Mouse (Mus musculus) neural tube, embryonic 15.5 days (tissue): Measurements from ENCODE around the gene B4galnt2. TPM values are rescaled to one million over a fixed set of nuclear protein-coding genes. Genes with fewer than 3 reads are reported as not detected.
"Not testable (repeated sequence)": the region's sequence is repeated elsewhere in the genome, so short reads cannot be mapped to it uniquely, and the experiment has no call there.

Source experiments
- ATAC-seq: fragments of 200-750 bp; cut with Nextera tagmentation; 2 replicates; pipeline ENCODE4 v1.8.0; 2017; ENCODE audit warnings: mild to moderate bottlenecking, moderate TSS enrichment, moderate library complexity; ENCODE audit not compliant: low FRiP score
- H3K27ac ChIP-seq: fragments of 300-500 bp; sonication (generic); replicated peaks from 2 replicates; pipeline ENCODE4 v1.5.1; 2015; ENCODE audit warnings: mild to moderate bottlenecking, inconsistent platforms
- H3K27me3 ChIP-seq: fragments of 300-500 bp; sonication (generic); replicated peaks from 2 replicates; pipeline ENCODE4 v1.6.1; 2015; ENCODE audit warnings: inconsistent platforms
- H3K36me3 ChIP-seq: fragments of 300-500 bp; sonication (generic); 2 replicates; pipeline ENCODE4 v1.6.1; 2015; ENCODE audit warnings: inconsistent platforms
- H3K4me1 ChIP-seq: fragments of 300-500 bp; sonication (generic); 2 replicates; pipeline ENCODE4 v1.6.1; 2015; ENCODE audit warnings: inconsistent platforms
- H3K4me2 ChIP-seq: fragments of 300-500 bp; sonication (generic); 2 replicates; pipeline ENCODE4 v1.6.1; 2015; ENCODE audit warnings: inconsistent platforms, mild to moderate bottlenecking, moderate library complexity
- H3K4me3 ChIP-seq: fragments of 300-500 bp; sonication (generic); replicated peaks from 2 replicates; pipeline ENCODE4 v1.5.1; 2015; ENCODE audit warnings: mild to moderate bottlenecking, inconsistent platforms
- H3K9ac ChIP-seq: fragments of 300-500 bp; sonication (generic); replicated peaks from 2 replicates; pipeline ENCODE4 v1.6.1; 2015; ENCODE audit warnings: mild to moderate bottlenecking, inconsistent platforms
- H3K9me3 ChIP-seq: fragments of 300-500 bp; sonication (generic); replicated peaks from 2 replicates; pipeline ENCODE4 v1.6.1; 2016; ENCODE audit warnings: inconsistent platforms
- WGBS: fragments of 180-500 bp; shearing (Covaris S2); methylation state at CpG from one replicate; pipeline ENCODE4 v1.1.7; 2015; ENCODE audit warnings: mixed read lengths; 5-methylcytosine and 5-hydroxymethylcytosine counted together
- polyA plus RNA-seq: library from polyadenylated mRNA; unstranded; fragments of >200 nt; fragmentation: Nextera tagmentation; extraction: Ambion mirVana; gene quantifications from 2 replicates; pipeline ENCODE4 v1.2.1, GENCODE M21; 2015

B4galnt2 gene
- polyA plus RNA-seq, 1 experiment from 2014 or later, result not detected

DNA sequence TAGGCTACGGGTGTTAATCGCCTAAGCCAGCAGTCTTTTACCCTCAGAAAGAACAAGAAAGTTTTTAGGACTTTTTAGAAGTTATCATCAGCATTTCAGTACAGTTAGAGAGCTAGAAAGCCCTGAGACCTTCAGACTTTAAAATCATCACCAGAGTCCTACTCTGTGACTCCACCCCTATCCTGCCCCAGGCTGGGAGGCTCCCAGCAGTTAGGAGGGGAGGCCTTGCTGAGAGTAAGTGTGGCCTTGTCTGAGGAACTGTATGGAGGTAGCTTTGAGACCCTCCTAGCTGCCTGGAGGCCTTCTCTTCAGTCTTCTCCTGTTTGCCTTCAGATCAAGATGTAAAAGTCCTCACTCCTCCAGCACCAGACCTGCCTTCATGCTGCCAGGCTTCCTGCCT lies 9.5 kb upstream of the B4galnt2 start:
- Histone ChIP-seq H3K4me2 (no peak overlapping the region), H3K27ac (no peak overlapping the region), H3K27me3 (peaks cover 23% of the 10 kb centered on the region), H3K9ac (no peak overlapping the region), H3K9me3 (no peaks in the 10 kb centered on the region), H3K4me3 (no peak overlapping the region), H3K36me3 (no peaks in the 10 kb centered on the region), H3K4me1 (no peaks in the 10 kb centered on the region)
- 13% methylated on average over 2 of the region's 2 CpGs for WGBS
- ATAC-seq, result no peak

DNA sequence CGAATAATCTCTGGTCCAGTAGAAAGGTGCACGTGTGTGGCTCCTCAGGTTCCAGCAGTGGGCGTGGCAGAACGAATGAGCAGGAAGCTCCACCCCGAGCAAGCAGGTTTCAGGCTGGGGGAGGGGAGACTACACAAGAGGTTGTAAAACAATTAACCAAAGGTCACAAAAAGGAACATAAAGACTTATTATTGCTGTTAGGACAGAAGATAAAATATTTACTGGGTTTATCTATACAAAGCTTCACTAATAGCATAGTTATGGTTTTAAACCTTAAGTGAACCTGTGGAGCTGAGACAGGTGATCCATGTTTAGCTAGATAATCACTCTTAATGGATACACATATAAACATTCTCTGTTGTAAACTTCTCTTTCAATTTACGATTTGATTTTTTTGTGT lies 8.8 kb upstream of the B4galnt2 start:
- H3K27me3 ChIP-seq, result peaks cover 28% of the 10 kb centered on the region
- not testable (repeated sequence) for H3K27ac ChIP-seq, H3K4me1 ChIP-seq, H3K36me3 ChIP-seq, H3K4me3 ChIP-seq, H3K4me2 ChIP-seq, H3K9me3 ChIP-seq, H3K9ac ChIP-seq, ATAC-seq
- WGBS, result 0% methylated on average over 4 of the region's 6 CpGs

DNA sequence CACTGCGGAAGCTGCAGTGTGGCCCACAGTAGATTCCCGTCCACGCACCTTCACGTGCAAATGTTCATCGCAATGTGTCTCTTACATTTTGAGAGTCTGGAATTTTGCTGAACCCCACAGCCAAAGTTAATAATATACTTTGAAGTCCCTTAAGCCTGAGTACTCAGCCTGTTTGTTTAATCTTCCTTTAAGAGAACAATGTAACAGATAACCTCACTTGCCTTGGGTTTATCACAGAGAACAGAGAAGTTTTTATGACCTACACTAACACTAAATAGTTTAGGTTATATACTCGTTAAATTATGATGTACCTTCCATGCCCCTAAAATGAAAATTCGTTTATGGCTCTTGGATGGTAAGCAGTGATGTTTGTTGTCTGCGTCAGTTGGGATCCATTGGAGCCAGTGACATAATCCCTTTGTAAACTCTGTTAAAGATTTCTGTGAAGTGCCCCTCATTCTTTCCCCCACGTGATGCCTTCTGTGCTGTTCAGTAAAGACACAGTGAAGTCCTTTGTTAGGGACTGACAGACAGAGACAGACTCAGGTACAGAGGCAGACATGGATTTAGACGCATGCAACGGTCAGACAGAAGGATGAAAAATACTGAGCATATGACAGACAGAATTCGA lies 7.4 kb upstream of the B4galnt2 start:
- no peak for ATAC-seq
- Histone ChIP-seq H3K27me3 (peaks cover 38% of the 10 kb centered on the region), H3K4me2 (no peak overlapping the region), H3K36me3 (no peaks in the 10 kb centered on the region), H3K9ac (no peak overlapping the region), H3K4me3 (no peak overlapping the region), H3K4me1 (no peaks in the 10 kb centered on the region), H3K27ac (no peak overlapping the region), H3K9me3 (no peaks in the 10 kb centered on the region)
- 52% methylated on average over 12 of the region's 12 CpGs for WGBS

DNA sequence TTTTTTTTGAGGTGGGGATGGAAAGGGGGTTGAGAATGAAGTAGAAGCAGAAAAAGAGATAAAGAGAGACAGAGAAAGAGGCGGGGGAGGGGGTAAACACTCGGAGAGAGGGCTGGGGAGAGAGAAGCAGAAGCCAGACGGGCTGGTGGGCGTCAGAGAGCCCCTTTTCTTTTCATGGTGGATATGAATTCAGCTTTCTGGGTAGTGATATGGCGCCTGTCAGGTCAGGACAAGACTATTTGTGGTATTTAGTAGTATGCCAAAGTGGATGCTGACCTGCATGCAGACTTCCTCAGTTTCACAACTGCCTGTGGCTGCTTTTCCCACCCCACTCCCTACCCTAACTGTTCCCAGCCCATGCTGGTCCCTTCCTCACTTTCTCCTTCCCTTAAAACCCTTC lies 1.7 kb upstream of the B4galnt2 start:
- H3K27me3 ChIP-seq, result peaks cover 74% of the 10 kb centered on the region
- no peak for ATAC-seq
- no peak overlapping the region for H3K4me3 ChIP-seq
- WGBS, result 3% methylated on average over 5 of the region's 5 CpGs
- no peak overlapping the region for H3K4me2 ChIP-seq
- no peak overlapping the region for H3K27ac ChIP-seq
- no peaks in the 10 kb centered on the region for H3K36me3 ChIP-seq
- peaks cover 19% of the 10 kb centered on the region for H3K4me1 ChIP-seq
- no peak overlapping the region for H3K9ac ChIP-seq
- no peaks in the 10 kb centered on the region for H3K9me3 ChIP-seq

GRCm38 (mm10) chr11:95915006-95915710 lies 467 bp upstream of the B4galnt2 start:
- H3K36me3 ChIP-seq, result no peaks in the 10 kb centered on the region
- no peak overlapping the region for H3K27ac ChIP-seq
- H3K4me2 ChIP-seq, result peak overlapping the region; percentile 41
- H3K27me3 ChIP-seq, result peaks cover 82% of the 10 kb centered on the region
- peaks cover 19% of the 10 kb centered on the region for H3K4me1 ChIP-seq
- ATAC-seq, result no peak
- H3K9ac ChIP-seq, result no peak overlapping the region
- H3K9me3 ChIP-seq, result no peaks in the 10 kb centered on the region
- 1% methylated on average over 28 of the region's 28 CpGs for WGBS
- H3K4me3 ChIP-seq, result peak overlapping the region; percentile 1

GRCm38 (mm10) chr11:95913959-95914566 lies 628 bp downstream of the B4galnt2 start:
- Histone ChIP-seq H3K4me1 (peaks cover 19% of the 10 kb centered on the region), H3K4me2 (peak overlapping the region; percentile 41), H3K36me3 (no peaks in the 10 kb centered on the region), H3K27ac (no peak overlapping the region), H3K9me3 (no peaks in the 10 kb centered on the region), H3K4me3 (peak overlapping the region; percentile 1), H3K9ac (no peak overlapping the region), H3K27me3 (peaks cover 82% of the 10 kb centered on the region)
- ATAC-seq, result no peak
- 4% methylated on average over 14 of the region's 14 CpGs for WGBS

DNA sequence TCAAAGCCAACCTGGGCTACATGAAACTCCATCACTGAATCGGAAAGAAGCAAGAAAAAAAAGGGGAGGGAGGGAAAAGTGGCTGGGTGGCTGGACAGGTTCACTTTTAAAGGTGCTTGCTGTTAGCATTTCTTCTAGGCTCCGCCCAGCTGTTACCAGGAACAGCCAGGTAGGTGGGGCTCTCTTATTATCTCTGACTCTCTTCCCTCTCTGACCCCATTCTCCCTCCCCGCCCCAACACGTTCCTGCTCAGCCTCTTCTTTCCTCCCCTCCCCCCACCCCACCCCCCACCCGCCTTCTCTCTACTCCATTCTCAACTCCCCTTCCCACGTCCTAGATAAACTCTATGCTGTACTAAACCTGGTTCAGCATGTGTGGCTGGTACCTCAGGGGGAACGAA lies 3.1 kb downstream of the B4galnt2 start:
- Histone ChIP-seq H3K27ac (no peak overlapping the region), H3K9ac (no peak overlapping the region), H3K9me3 (no peaks in the 10 kb centered on the region), H3K4me1 (peaks cover 19% of the 10 kb centered on the region), H3K36me3 (no peaks in the 10 kb centered on the region), H3K4me2 (no peak overlapping the region), H3K4me3 (no peak overlapping the region), H3K27me3 (peaks cover 60% of the 10 kb centered on the region)
- 22% methylated on average over 6 of the region's 7 CpGs for WGBS
- no peak for ATAC-seq

- H3K27ac ChIP-seq, result no peak overlapping the region
Measured at GRCm38 (mm10) chr11:95907805-95908524, 6.7 kb downstream of the B4galnt2 start.

GRCm38 (mm10) chr11:95904290-95904689 lies 10.4 kb downstream of the B4galnt2 start:
- no peak for ATAC-seq
- no peak overlapping the region for H3K27ac ChIP-seq
- H3K4me2 ChIP-seq, result no peak overlapping the region
- no peaks in the 10 kb centered on the region; the same call in 1 of the 2 replicates for H3K27me3 ChIP-seq
- H3K9ac ChIP-seq, result no peak overlapping the region
- WGBS, result 79% methylated on average over 2 of the region's 2 CpGs
- no peak overlapping the region for H3K4me3 ChIP-seq
- no peaks in the 10 kb centered on the region for H3K9me3 ChIP-seq
- no peaks in the 10 kb centered on the region for H3K36me3 ChIP-seq
- H3K4me1 ChIP-seq, result no peaks in the 10 kb centered on the region

More at GRCm38 (mm10) chr11:95907805-95908524, 6.7 kb downstream of the B4galnt2 start:
- WGBS, result 91% methylated on average over 5 of the region's 5 CpGs
- no peaks in the 10 kb centered on the region for H3K36me3 ChIP-seq
- H3K4me1 ChIP-seq, result no peaks in the 10 kb centered on the region
- no peak overlapping the region for H3K9ac ChIP-seq
- no peak for ATAC-seq
- no peak overlapping the region for H3K4me2 ChIP-seq
- H3K4me3 ChIP-seq, result no peak overlapping the region
- H3K9me3 ChIP-seq, result no peaks in the 10 kb centered on the region
- peaks cover 27% of the 10 kb centered on the region for H3K27me3 ChIP-seq

- H3K27ac ChIP-seq, result no peak overlapping the region
- WGBS, result 82% methylated on average over 14 of the region's 14 CpGs
- H3K9ac ChIP-seq, result no peak overlapping the region
- H3K4me1 ChIP-seq, result no peaks in the 10 kb centered on the region
- H3K9me3 ChIP-seq, result no peaks in the 10 kb centered on the region
- no peaks in the 10 kb centered on the region for H3K36me3 ChIP-seq
- no peak overlapping the region for H3K4me2 ChIP-seq
- ATAC-seq, result no peak
- H3K4me3 ChIP-seq, result no peak overlapping the region
- no peaks in the 10 kb centered on the region for H3K27me3 ChIP-seq
Measured at GRCm38 (mm10) chr11:95896446-95897179, 18.1 kb downstream of the B4galnt2 start.

GRCm38 (mm10) chr11:95890462-95891051 lies 24.1 kb downstream of the B4galnt2 start:
- no peaks in the 10 kb centered on the region for H3K9me3 ChIP-seq
- H3K4me1 ChIP-seq, result no peaks in the 10 kb centered on the region
- no peak overlapping the region for H3K9ac ChIP-seq
- no peaks in the 10 kb centered on the region for H3K27me3 ChIP-seq
- no peak overlapping the region for H3K4me2 ChIP-seq
- no peak for ATAC-seq
- no peak overlapping the region for H3K4me3 ChIP-seq
- no peak overlapping the region for H3K27ac ChIP-seq
- no peaks in the 10 kb centered on the region for H3K36me3 ChIP-seq
- WGBS, result 88% methylated on average over 2 of the region's 2 CpGs
